Mouse (Mus musculus): ENCODE data around the gene Rbpms2. TPM values are rescaled to one million over a fixed set of nuclear protein-coding genes. Genes with fewer than 3 reads are reported as not detected.
A peak's percentile ranks its signal among the peaks of the same experiment; 100 is the strongest.

Rbpms2 gene
- polyA plus RNA-seq, 1 experiment from 2014 or later: 20.4 TPM

DNA sequence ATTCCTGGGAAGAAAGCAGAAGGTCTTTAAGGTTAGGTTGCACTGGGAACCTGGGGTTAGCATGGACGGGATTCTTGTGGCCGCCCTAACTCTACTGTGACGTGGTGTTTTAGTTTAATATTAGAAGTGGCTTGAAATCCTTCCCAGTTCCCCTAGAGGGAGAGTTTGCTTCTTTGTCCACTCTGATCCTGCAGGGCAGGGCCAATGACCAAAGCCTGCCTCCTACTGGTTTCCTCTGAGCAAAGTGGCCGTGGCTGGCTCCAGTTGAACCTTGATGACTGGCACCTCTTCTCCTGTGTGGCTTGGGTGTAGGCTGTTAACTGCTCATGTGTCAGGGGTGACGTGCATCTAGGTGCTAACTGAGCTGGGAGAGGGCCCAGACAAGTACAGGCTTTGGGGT, 31.6 kb downstream of the Rbpms2 start:
- H3K4me3 ChIP-seq (replicated peaks; ENCODE audit: low read length): no peak overlapping the region
- H3K36me3 ChIP-seq (ENCODE audit: control insufficient read depth, insufficient read depth, low read length): no peaks in the 10 kb centered on the region
- H3K4me2 ChIP-seq (ENCODE audit: low read depth, low read length): no peak overlapping the region
- ATAC-seq (ENCODE audit: insufficient read depth, low FRiP score): no peak
- H3K27ac ChIP-seq (ENCODE audit: low read length): no peak overlapping the region
- H3K9me3 ChIP-seq (replicated peaks; ENCODE audit: control insufficient read depth, low read length): no peaks in the 10 kb centered on the region
- H3K9ac ChIP-seq (ENCODE audit: low read length): peak overlapping the region; percentile 10; the same call in 1 of the 2 replicates
- WGBS: 74% methylated on average over 5 of the region's 5 CpGs
- H3K4me1 ChIP-seq (ENCODE audit: control insufficient read depth, insufficient read depth, low read length): no peaks in the 10 kb centered on the region; the same call in 1 of the 2 replicates
- no peaks in the 10 kb centered on the region for H3K27me3 ChIP-seq (ENCODE audit: control insufficient read depth, insufficient read depth, low read length)

DNA sequence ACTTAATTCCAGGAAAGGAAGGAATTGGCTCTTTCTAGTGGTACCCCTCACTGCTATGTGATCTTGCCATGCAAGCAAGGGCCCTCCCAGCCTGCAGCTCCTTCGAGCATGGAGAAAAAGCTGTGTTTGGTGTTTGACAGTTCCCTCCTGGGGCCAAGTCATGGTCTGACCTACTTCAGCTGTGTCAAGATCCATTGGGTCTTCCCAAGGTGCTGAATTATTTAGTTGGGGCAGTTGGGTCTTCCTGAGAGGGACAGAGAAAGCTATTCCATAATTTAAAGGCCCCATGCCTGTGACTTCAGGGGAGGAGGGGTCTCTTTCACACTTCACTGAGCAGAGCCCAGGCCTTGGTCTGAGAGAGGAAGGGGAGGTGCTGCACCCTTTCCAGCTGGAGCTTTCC, 32.0 kb downstream of the Rbpms2 start:
- Histone ChIP-seq H3K9me3 (replicated peaks; ENCODE audit: control insufficient read depth, low read length) (no peaks in the 10 kb centered on the region), H3K36me3 (ENCODE audit: control insufficient read depth, insufficient read depth, low read length) (no peaks in the 10 kb centered on the region), H3K4me3 (replicated peaks; ENCODE audit: low read length) (no peak overlapping the region), H3K27me3 (ENCODE audit: control insufficient read depth, insufficient read depth, low read length) (no peaks in the 10 kb centered on the region), H3K27ac (ENCODE audit: low read length) (no peak overlapping the region), H3K9ac (ENCODE audit: low read length) (peak overlapping the region; percentile 10; the same call in 1 of the 2 replicates), H3K4me2 (ENCODE audit: low read depth, low read length) (no peak overlapping the region), H3K4me1 (ENCODE audit: control insufficient read depth, insufficient read depth, low read length) (no peaks in the 10 kb centered on the region; the same call in 1 of the 2 replicates)
- WGBS: 56% methylated on average over 1 of the region's 1 CpGs
- ATAC-seq (ENCODE audit: insufficient read depth, low FRiP score): no peak

DNA sequence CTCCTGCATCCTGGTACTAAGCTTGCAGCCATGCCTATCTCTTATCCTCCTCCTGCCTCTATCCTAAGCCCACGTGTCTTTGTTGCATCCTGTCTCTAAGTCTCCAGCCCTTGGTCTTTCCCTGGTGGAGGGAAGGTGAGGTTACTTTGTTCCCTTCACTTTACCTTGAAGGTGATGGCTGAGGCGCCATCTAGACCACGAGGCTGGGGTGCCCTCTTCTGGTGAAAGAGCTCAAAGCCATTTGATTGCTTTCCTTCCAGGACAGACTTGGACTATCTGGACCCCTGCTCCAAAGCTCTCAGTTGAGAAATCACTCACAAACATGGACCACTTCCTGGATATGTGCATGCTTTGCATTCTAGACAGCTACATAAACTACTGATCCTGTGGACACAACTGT, 34.7 kb downstream of the Rbpms2 start:
- H3K27me3 ChIP-seq (ENCODE audit: control insufficient read depth, insufficient read depth, low read length): no peaks in the 10 kb centered on the region
- no peak overlapping the region for H3K4me3 ChIP-seq (replicated peaks; ENCODE audit: low read length)
- no peak overlapping the region for H3K27ac ChIP-seq (ENCODE audit: low read length)
- H3K4me2 ChIP-seq (ENCODE audit: low read depth, low read length): no peak overlapping the region
- no peaks in the 10 kb centered on the region for H3K9me3 ChIP-seq (replicated peaks; ENCODE audit: control insufficient read depth, low read length)
- ATAC-seq (ENCODE audit: insufficient read depth, low FRiP score): no peak
- under 1% methylated on average over 3 of the region's 3 CpGs for WGBS
- no peaks in the 10 kb centered on the region; the same call in 1 of the 2 replicates for H3K4me1 ChIP-seq (ENCODE audit: control insufficient read depth, insufficient read depth, low read length)
- no peaks in the 10 kb centered on the region for H3K36me3 ChIP-seq (ENCODE audit: control insufficient read depth, insufficient read depth, low read length)
- H3K9ac ChIP-seq (ENCODE audit: low read length): no peak overlapping the region

DNA sequence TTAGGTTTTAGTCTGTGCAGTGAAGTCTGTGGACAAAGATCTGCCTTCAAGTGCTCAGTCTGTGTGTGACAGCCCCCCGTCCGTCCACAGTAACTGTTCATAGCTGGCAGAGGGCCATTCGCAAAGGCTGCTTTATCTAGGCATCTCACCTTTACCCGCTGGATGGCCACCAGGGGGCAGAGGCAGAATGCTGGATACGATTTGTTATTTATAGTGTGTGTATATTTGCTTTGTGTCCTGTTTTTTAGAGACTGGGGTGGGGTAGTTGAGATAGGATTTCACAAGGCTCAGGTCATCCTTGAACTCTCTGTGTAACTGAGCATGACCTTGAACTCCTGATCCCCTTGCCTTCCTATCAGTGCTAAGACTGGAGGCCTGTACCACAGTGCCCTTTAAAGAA, 36.6 kb downstream of the Rbpms2 start:
- no peaks in the 10 kb centered on the region for H3K27me3 ChIP-seq (ENCODE audit: control insufficient read depth, insufficient read depth, low read length)
- WGBS: 18% methylated on average over 5 of the region's 5 CpGs
- 0 out of 2 replicates have a peak, but pooled peaks have one; percentile 29 for ATAC-seq (ENCODE audit: insufficient read depth, low FRiP score)

DNA sequence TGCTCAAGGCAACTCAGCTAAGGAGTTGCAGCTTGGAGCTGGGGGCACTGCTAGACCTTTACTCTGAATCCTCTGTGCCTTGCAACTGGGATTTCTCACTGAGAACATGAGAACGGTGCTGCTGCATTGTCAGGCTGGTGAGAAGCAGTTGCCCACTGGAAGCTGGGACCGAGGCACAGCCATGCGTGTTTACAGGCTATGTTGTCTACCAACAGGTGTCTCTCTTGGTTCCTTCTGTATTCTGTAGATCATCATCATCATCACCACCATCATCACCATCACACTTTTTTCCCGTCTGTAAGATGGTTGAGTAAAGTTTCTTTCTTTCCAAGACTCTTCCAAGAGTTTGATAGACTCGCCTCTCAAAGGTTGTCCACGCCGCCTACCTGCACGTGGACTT, 38.3 kb downstream of the Rbpms2 start, which contains the start of gene Oaz2:
Gene Oaz2, plus strand, starts transcription at position 301 of the 400 bp plus-strand sequence.
- H3K4me1 ChIP-seq (ENCODE audit: control insufficient read depth, insufficient read depth, low read length): peaks cover 6% of the 10 kb centered on the region
- no peak within 1 kb of the TSS for H3K27ac ChIP-seq (ENCODE audit: low read length)
- H3K4me2 ChIP-seq (ENCODE audit: low read depth, low read length): no peak within 1 kb of the TSS
- no peak within 1 kb of the TSS for H3K9ac ChIP-seq (ENCODE audit: low read length)
- ATAC-seq (ENCODE audit: insufficient read depth, low FRiP score): no peak
- 93% methylated on average over 8 of the region's 8 CpGs for WGBS
- no peak within 1 kb of the TSS for H3K4me3 ChIP-seq (replicated peaks; ENCODE audit: low read length)
- no peaks in the 10 kb centered on the region for H3K27me3 ChIP-seq (ENCODE audit: control insufficient read depth, insufficient read depth, low read length)
- H3K36me3 ChIP-seq (ENCODE audit: control insufficient read depth, insufficient read depth, low read length): no peaks in the 10 kb centered on the region
- H3K9me3 ChIP-seq (replicated peaks; ENCODE audit: control insufficient read depth, low read length): no peaks in the 10 kb centered on the region

More for the DNA sequence above, 36.6 kb downstream of the Rbpms2 start:
- no peak overlapping the region for H3K4me2 ChIP-seq (ENCODE audit: low read depth, low read length)
- H3K4me1 ChIP-seq (ENCODE audit: control insufficient read depth, insufficient read depth, low read length): no peaks in the 10 kb centered on the region
- H3K9ac ChIP-seq (ENCODE audit: low read length): no peak overlapping the region
- H3K4me3 ChIP-seq (replicated peaks; ENCODE audit: low read length): no peak overlapping the region
- H3K27ac ChIP-seq (ENCODE audit: low read length): no peak overlapping the region
- no peaks in the 10 kb centered on the region for H3K36me3 ChIP-seq (ENCODE audit: control insufficient read depth, insufficient read depth, low read length)
- no peaks in the 10 kb centered on the region for H3K9me3 ChIP-seq (replicated peaks; ENCODE audit: control insufficient read depth, low read length)

DNA sequence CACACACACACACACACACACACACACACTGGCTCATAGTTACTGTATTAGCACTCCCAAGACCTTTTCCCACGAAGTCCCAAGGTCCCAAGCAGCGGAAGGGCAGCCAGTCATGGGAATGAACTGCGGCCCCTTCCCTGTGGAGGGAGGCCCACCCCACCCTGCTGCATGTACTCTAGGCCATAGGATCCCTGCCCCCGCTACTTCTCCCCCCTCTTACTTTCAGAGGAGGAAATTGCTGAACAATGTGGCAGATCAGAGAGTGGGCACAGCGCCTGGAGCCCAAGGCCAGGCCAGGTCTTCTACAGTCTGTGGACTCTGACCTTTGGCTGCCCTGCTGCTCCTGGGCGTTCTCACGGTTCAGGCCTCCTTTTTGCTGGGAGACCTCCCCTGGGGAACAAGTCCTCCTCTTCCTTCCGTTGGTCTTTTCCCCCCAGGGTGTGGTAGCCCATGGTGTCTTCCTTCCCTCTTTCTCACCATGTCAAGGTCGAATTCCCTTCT, 42.0 kb downstream of the Rbpms2 start:
- peak; percentile 35; the same call in 1 of the 2 replicates for ATAC-seq (ENCODE audit: insufficient read depth, low FRiP score)
- no peaks in the 10 kb centered on the region for H3K36me3 ChIP-seq (ENCODE audit: control insufficient read depth, insufficient read depth, low read length)
- no peak overlapping the region for H3K4me2 ChIP-seq (ENCODE audit: low read depth, low read length)
- H3K4me1 ChIP-seq (ENCODE audit: control insufficient read depth, insufficient read depth, low read length): peaks cover 6% of the 10 kb centered on the region
- H3K9me3 ChIP-seq (replicated peaks; ENCODE audit: control insufficient read depth, low read length): no peaks in the 10 kb centered on the region
- WGBS: 54% methylated on average over 9 of the region's 9 CpGs
- H3K9ac ChIP-seq (ENCODE audit: low read length): no peak overlapping the region
- H3K27ac ChIP-seq (ENCODE audit: low read length): no peak overlapping the region; the same call in 1 of the 2 replicates
- no peaks in the 10 kb centered on the region for H3K27me3 ChIP-seq (ENCODE audit: control insufficient read depth, insufficient read depth, low read length)
- H3K4me3 ChIP-seq (replicated peaks; ENCODE audit: low read length): no peak overlapping the region

DNA sequence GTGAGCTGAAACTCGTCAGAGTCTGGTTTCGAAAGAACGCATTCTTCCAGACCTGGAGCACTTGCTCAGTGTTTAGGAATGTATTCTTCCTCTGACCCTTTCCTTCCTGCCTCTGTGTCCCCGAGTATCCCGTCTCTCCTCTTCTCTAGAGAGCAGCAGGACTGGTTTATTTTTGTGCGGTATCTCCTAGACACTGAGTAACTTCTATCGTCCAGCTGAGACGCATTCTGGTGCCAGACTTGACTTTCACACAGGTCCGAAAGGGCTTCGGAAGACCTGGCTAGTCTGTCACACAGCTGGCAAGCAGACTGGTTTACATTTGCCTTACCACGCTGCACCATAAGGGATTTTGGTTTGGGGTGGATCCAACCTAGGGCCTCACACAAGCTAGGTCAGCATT, 43.5 kb downstream of the Rbpms2 start:
- Histone ChIP-seq H3K27ac (ENCODE audit: low read length) (peak overlapping the region; percentile 38), H3K4me2 (ENCODE audit: low read depth, low read length) (no peak overlapping the region), H3K27me3 (ENCODE audit: control insufficient read depth, insufficient read depth, low read length) (no peaks in the 10 kb centered on the region), H3K36me3 (ENCODE audit: control insufficient read depth, insufficient read depth, low read length) (no peaks in the 10 kb centered on the region), H3K9me3 (replicated peaks; ENCODE audit: control insufficient read depth, low read length) (no peaks in the 10 kb centered on the region), H3K9ac (ENCODE audit: low read length) (no peak overlapping the region), H3K4me3 (replicated peaks; ENCODE audit: low read length) (no peak overlapping the region), H3K4me1 (ENCODE audit: control insufficient read depth, insufficient read depth, low read length) (peaks cover 11% of the 10 kb centered on the region)
- 50% methylated on average over 11 of the region's 11 CpGs for WGBS
- no peak for ATAC-seq (ENCODE audit: insufficient read depth, low FRiP score)

DNA sequence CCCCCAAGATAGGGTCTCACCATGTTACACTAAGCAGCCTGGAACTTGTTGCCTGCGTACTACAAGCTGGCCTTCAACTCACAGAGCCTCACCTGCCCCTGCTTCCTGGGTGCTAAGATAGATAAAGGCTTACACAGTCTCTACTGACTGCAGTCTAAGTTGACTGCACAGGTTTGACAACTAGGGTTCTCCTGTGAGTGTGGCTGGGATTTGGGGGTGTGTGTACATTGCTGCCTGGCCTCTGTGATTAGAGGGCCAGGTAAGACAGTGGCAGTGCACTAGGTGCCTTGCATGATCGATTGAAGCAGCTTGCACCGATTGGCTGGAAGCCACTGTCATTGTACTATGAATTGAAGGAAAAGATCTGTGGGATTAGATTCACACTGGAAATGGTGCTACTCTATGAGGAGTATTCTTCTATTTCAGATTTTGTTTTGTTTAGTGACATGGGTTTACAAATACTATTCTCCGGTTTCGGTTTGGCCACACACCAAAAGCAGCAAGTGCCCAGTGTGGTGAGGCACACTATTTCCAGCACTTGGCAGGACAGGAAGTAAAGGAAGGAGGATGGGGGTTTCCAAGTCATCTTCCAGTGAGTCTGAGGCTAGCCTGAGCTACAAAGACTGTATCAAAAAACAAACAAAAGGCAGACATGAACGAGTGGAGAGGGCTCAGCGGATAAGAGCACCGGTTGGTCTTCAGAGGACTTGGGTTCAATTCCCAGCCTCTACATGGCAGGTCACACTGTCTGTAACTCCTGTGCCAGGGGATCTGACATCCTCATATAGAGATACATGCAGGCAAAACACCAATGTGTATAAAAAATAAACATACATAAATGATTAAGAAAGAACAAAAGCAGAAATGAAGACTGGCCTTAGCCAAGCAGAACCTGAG, 46.3 kb downstream of the Rbpms2 start:
- ATAC-seq (ENCODE audit: insufficient read depth, low FRiP score): peak; percentile 3

More for the DNA sequence above, 46.3 kb downstream of the Rbpms2 start:
- WGBS: 45% methylated on average over 8 of the region's 8 CpGs
- Histone ChIP-seq H3K27ac (ENCODE audit: low read length) (peak overlapping the region; percentile 39), H3K9ac (ENCODE audit: low read length) (peak overlapping the region; percentile 52), H3K9me3 (replicated peaks; ENCODE audit: control insufficient read depth, low read length) (no peaks in the 10 kb centered on the region), H3K4me2 (ENCODE audit: low read depth, low read length) (peak overlapping the region; percentile 54), H3K27me3 (ENCODE audit: control insufficient read depth, insufficient read depth, low read length) (no peaks in the 10 kb centered on the region), H3K4me1 (ENCODE audit: control insufficient read depth, insufficient read depth, low read length) (peaks cover 36% of the 10 kb centered on the region), H3K4me3 (replicated peaks; ENCODE audit: low read length) (peak overlapping the region; percentile 61), H3K36me3 (ENCODE audit: control insufficient read depth, insufficient read depth, low read length) (no peaks in the 10 kb centered on the region)

Measured in stomach, embryonic 16.5 days (tissue).